Mouse (Mus musculus) kidney, postnatal 36 days (tissue): ENCODE data around the gene Cyth4.

Experiments
- DNase-seq, 2 experiments: peaks; one replicate each; pipeline ENCODE4 v3.0.0; 2021 to 2022; ENCODE audit warnings: mixed read lengths in 2 of 2

The Cyth4 gene

GRCm38 (mm10) chr15:78623426-78623825, 26.6 kb downstream of the Cyth4 start:
- peak; percentile 59 to 86 for DNase-seq

GRCm38 (mm10) chr15:78624431-78624950, 27.6 kb downstream of the Cyth4 start:
- peak; percentile 87 to 91 for DNase-seq

GRCm38 (mm10) chr15:78624961-78625360, 28.1 kb downstream of the Cyth4 start:
- DNase-seq = peak in 1 of 2 experiments; percentile 33

GRCm38 (mm10) chr15:78626285-78626684, 29.4 kb downstream of the Cyth4 start:
- DNase-seq = no peak

- no peak for DNase-seq
Observed at GRCm38 (mm10) chr15:78632387-78632786, 35.5 kb downstream of the Cyth4 start.

GRCm38 (mm10) chr15:78633413-78633812, 36.6 kb downstream of the Cyth4 start:
- no peak for DNase-seq

GRCm38 (mm10) chr15:78634095-78634737, 37.4 kb downstream of the Cyth4 start:
- no peak for DNase-seq

GRCm38 (mm10) chr15:78635231-78635630, 38.4 kb downstream of the Cyth4 start:
- no peak for DNase-seq

- DNase-seq = no peak
Observed at GRCm38 (mm10) chr15:78643633-78644032, 46.8 kb downstream of the Cyth4 start.

- DNase-seq = no peak
Observed at GRCm38 (mm10) chr15:78644606-78645005, 47.8 kb downstream of the Cyth4 start.

GRCm38 (mm10) chr15:78647746-78648145, 50.9 kb downstream of the Cyth4 start:
- no peak for DNase-seq

GRCm38 (mm10) chr15:78651169-78651568, 54.3 kb downstream of the Cyth4 start:
- DNase-seq = no peak

- DNase-seq = no peak
Observed at GRCm38 (mm10) chr15:78664268-78664667, 67.4 kb downstream of the Cyth4 start.

GRCm38 (mm10) chr15:78669221-78669871, 72.5 kb downstream of the Cyth4 start:
- DNase-seq = no peak

- peak; percentile 11 to 41 for DNase-seq
Observed at GRCm38 (mm10) chr15:78670341-78670740, 73.5 kb downstream of the Cyth4 start.
